Mouse (Mus musculus): ENCODE results near the gene Myo5c. TPM values are rescaled to one million over a fixed set of nuclear protein-coding genes. Genes with fewer than 3 reads are reported as not detected.

Gene Myo5c
- 1.5 and 1.9 TPM in 2 replicates for polyA plus RNA-seq (2015; fragmentation: Nextera tagmentation; extraction: Ambion mirVana)

- WGBS, result 3% methylated on average over 47 of the region's 48 CpGs
- TF ChIP-seq CTCF (IDR thresholded peaks at IDR 0.05; ENCODE audit: low read depth), result peak; percentile 17
- ATAC-seq, result peak; percentile 64
- Histone ChIP-seq H3K9me3 (ENCODE audit: control insufficient read depth) (no peaks in the 10 kb centered on the region), H3K27me3 (replicated peaks; ENCODE audit: control insufficient read depth, insufficient read depth, low read length) (no peaks in the 10 kb centered on the region), H3K36me3 (ENCODE audit: control insufficient read depth, insufficient read depth) (no peaks in the 10 kb centered on the region), H3K4me3 (ENCODE audit: low read depth, low read length) (peak within 1 kb of the TSS; percentile 38), H3K27ac (ENCODE audit: low read depth, low read length) (no peak within 1 kb of the TSS), H3K4me1 (replicated peaks; ENCODE audit: control insufficient read depth, insufficient read depth, low read length) (no peaks in the 10 kb centered on the region), H3K9ac (ENCODE audit: low read depth, low read length) (peak within 1 kb of the TSS; percentile 35; the same call in 1 of the 2 replicates), H3K4me2 (replicated peaks; ENCODE audit: low read depth) (peak within 1 kb of the TSS; percentile 87)
Measured at GRCm38 (mm10) chr9:75231841-75232746, at the start of gene Myo5c. Myo5c (plus strand) TSS chr9:75232020.

- no peaks in the 10 kb centered on the region for H3K9me3 ChIP-seq (ENCODE audit: control insufficient read depth)
- H3K4me1 ChIP-seq (replicated peaks; ENCODE audit: control insufficient read depth, insufficient read depth, low read length), result no peaks in the 10 kb centered on the region
- no peak overlapping the region for H3K27ac ChIP-seq (ENCODE audit: low read depth, low read length)
- no peak overlapping the region for H3K9ac ChIP-seq (ENCODE audit: low read depth, low read length)
- no peaks in the 10 kb centered on the region for H3K36me3 ChIP-seq (ENCODE audit: control insufficient read depth, insufficient read depth)
- ATAC-seq, result no peak
- no peaks in the 10 kb centered on the region for H3K27me3 ChIP-seq (replicated peaks; ENCODE audit: control insufficient read depth, insufficient read depth, low read length)
- no peak for TF ChIP-seq CTCF (IDR thresholded peaks at IDR 0.05; ENCODE audit: low read depth)
- H3K4me3 ChIP-seq (ENCODE audit: low read depth, low read length), result no peak overlapping the region
- H3K4me2 ChIP-seq (replicated peaks; ENCODE audit: low read depth), result no peak overlapping the region
- 72% methylated on average over 3 of the region's 3 CpGs for WGBS
Measured at GRCm38 (mm10) chr9:75187646-75188260, 44.1 kb upstream of the Myo5c start.

- Histone ChIP-seq H3K4me1 (replicated peaks; ENCODE audit: control insufficient read depth, insufficient read depth, low read length) (no peaks in the 10 kb centered on the region), H3K9ac (ENCODE audit: low read depth, low read length) (no peak overlapping the region), H3K4me3 (ENCODE audit: low read depth, low read length) (no peak overlapping the region), H3K36me3 (ENCODE audit: control insufficient read depth, insufficient read depth) (no peaks in the 10 kb centered on the region), H3K27ac (ENCODE audit: low read depth, low read length) (no peak overlapping the region), H3K27me3 (replicated peaks; ENCODE audit: control insufficient read depth, insufficient read depth, low read length) (no peaks in the 10 kb centered on the region), H3K4me2 (replicated peaks; ENCODE audit: low read depth) (no peak overlapping the region), H3K9me3 (ENCODE audit: control insufficient read depth) (no peaks in the 10 kb centered on the region)
- no peak for TF ChIP-seq CTCF (IDR thresholded peaks at IDR 0.05; ENCODE audit: low read depth)
- no peak for ATAC-seq
- WGBS, result 67% methylated on average over 4 of the region's 4 CpGs
Measured at GRCm38 (mm10) chr9:75193858-75194257, 38.0 kb upstream of the Myo5c start.

- H3K27me3 ChIP-seq (replicated peaks; ENCODE audit: control insufficient read depth, insufficient read depth, low read length), result no peaks in the 10 kb centered on the region
- no peak for ATAC-seq
- H3K36me3 ChIP-seq (ENCODE audit: control insufficient read depth, insufficient read depth), result no peaks in the 10 kb centered on the region
- 53% methylated on average over 2 of the region's 2 CpGs for WGBS
- no peaks in the 10 kb centered on the region for H3K4me1 ChIP-seq (replicated peaks; ENCODE audit: control insufficient read depth, insufficient read depth, low read length)
- H3K9ac ChIP-seq (ENCODE audit: low read depth, low read length), result no peak overlapping the region
- H3K4me2 ChIP-seq (replicated peaks; ENCODE audit: low read depth), result no peak overlapping the region
- H3K27ac ChIP-seq (ENCODE audit: low read depth, low read length), result no peak overlapping the region
- no peak overlapping the region for H3K4me3 ChIP-seq (ENCODE audit: low read depth, low read length)
- no peaks in the 10 kb centered on the region for H3K9me3 ChIP-seq (ENCODE audit: control insufficient read depth)
- TF ChIP-seq CTCF (IDR thresholded peaks at IDR 0.05; ENCODE audit: low read depth), result no peak
Measured at GRCm38 (mm10) chr9:75196335-75196734, 35.5 kb upstream of the Myo5c start.

GRCm38 (mm10) chr9:75197297-75197696 is 34.5 kb upstream of the Myo5c start:
- Histone ChIP-seq H3K4me1 (replicated peaks; ENCODE audit: control insufficient read depth, insufficient read depth, low read length) (no peaks in the 10 kb centered on the region), H3K9me3 (ENCODE audit: control insufficient read depth) (no peaks in the 10 kb centered on the region), H3K9ac (ENCODE audit: low read depth, low read length) (no peak overlapping the region), H3K4me3 (ENCODE audit: low read depth, low read length) (no peak overlapping the region), H3K36me3 (ENCODE audit: control insufficient read depth, insufficient read depth) (no peaks in the 10 kb centered on the region), H3K27me3 (replicated peaks; ENCODE audit: control insufficient read depth, insufficient read depth, low read length) (no peaks in the 10 kb centered on the region), H3K27ac (ENCODE audit: low read depth, low read length) (no peak overlapping the region), H3K4me2 (replicated peaks; ENCODE audit: low read depth) (no peak overlapping the region)
- WGBS, result 57% methylated on average over 6 of the region's 6 CpGs
- peak; percentile 59 for TF ChIP-seq CTCF (IDR thresholded peaks at IDR 0.05; ENCODE audit: low read depth)
- no peak for ATAC-seq

GRCm38 (mm10) chr9:75201506-75201905 is 30.3 kb upstream of the Myo5c start:
- Histone ChIP-seq H3K27me3 (replicated peaks; ENCODE audit: control insufficient read depth, insufficient read depth, low read length) (no peaks in the 10 kb centered on the region), H3K4me2 (replicated peaks; ENCODE audit: low read depth) (no peak overlapping the region), H3K27ac (ENCODE audit: low read depth, low read length) (no peak overlapping the region), H3K36me3 (ENCODE audit: control insufficient read depth, insufficient read depth) (no peaks in the 10 kb centered on the region), H3K9ac (ENCODE audit: low read depth, low read length) (no peak overlapping the region), H3K4me3 (ENCODE audit: low read depth, low read length) (no peak overlapping the region), H3K9me3 (ENCODE audit: control insufficient read depth) (no peaks in the 10 kb centered on the region), H3K4me1 (replicated peaks; ENCODE audit: control insufficient read depth, insufficient read depth, low read length) (no peaks in the 10 kb centered on the region)
- no peak for TF ChIP-seq CTCF (IDR thresholded peaks at IDR 0.05; ENCODE audit: low read depth)
- ATAC-seq, result no peak
- 96% methylated on average over 1 of the region's 1 CpGs for WGBS

Measured in intestine, postnatal 0 days (tissue).